Mouse (Mus musculus) layer of hippocampus, adult 6 months (tissue): ENCODE results near the gene Nos3. TPM values are rescaled to one million over a fixed set of nuclear protein-coding genes. Genes with fewer than 3 reads are reported as not detected.

Experiments used
- long read RNA-seq, 2 experiments: library from polyadenylated mRNA; unstranded; transcript quantifications; one replicate each; pipeline ENCODE4 v2.0.0; 2019 to 2020
- polyA plus RNA-seq: library from polyadenylated mRNA; unstranded; fragments of <200 nt; fragmentation: Nextera tagmentation; gene quantifications from 2 replicates; pipeline ENCODE4 v1.2.3, GENCODE M21; 2021

Gene Nos3
- polyA plus RNA-seq = 1.2 TPM in 2 replicates
- long read RNA-seq, experiment 1, partial matches to known transcripts = 2 of 2 reads
- long read RNA-seq, experiment 1, other reads (novel, unspliced or antisense) = 0 of 2 reads
- long read RNA-seq, experiment 2, full-length matches to known transcripts = 25 of 39 reads
- long read RNA-seq, experiment 2, partial matches to known transcripts = 4 of 39 reads
- long read RNA-seq, experiment 2, other reads (novel, unspliced or antisense) = 10 of 39 reads

DNA sequence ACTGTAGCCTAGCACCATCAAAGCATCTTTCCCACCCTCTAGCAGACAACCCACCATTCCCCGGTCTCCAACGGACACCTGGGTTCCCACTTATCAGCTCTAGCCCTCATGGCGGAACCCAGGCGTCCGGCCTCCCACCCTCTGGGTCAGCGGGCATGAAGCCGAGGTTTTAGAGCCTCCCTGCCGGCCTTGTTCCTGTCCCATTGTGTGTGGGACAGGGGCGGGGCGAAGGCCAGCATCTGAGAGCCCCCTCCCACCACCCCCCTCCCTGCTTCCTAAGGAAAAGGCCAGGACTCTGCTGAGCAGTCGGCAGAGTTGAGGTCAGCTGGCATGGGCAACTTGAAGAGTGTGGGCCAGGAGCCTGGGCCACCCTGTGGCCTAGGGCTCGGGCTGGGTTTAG is at the start of gene Nos3:
Gene Nos3, plus strand, starts transcription at position 303 of the 400 bp plus-strand sequence.

DNA sequence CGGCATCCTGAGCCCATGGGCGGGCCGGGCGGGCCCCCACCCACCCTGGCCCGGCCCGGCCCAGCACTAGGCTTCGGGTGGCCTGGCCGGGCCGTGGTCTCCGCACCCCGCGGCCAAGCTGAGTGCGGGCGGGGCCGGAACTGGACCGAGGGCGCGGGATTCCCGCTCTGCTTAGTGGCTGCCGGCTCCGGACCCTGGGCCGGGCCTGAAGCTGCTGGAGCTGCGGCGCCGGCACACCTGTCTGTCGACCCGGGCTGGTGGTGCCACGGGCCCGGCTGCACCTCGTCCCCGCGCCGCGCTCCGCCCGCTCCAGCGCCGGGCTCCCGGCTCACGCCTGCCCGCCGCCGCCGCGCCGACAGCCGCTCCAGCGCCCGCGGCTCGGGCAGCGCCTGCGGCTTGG is 13.3 kb upstream of the Nos3 start, which contains the start of gene Kcnh2:
Gene Kcnh2, minus strand, starts transcription at position 327 of the 400 bp plus-strand sequence.

DNA sequence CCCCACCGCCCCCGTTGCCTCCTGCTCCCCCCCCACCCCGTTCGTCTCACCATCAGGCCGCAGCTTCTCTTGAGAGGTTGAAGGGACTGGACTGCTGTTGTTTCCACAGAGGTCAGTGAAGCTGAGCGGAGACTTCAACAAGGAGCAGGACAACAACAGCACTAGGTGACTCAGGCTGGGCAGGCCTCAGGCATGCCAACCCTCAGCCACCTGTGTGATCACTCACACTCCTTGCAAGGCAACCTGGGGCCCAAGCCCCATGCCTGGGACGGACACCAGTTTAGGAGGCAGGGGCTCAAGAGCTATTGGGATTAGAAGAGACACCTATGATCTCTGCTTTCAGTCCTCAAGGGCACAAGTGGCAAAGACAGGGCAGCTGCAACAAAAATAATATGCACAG is 27.3 kb downstream of the Nos3 start, which contains the start of gene Atg9b:
Gene Atg9b, minus strand, starts transcription at position 280 of the 400 bp plus-strand sequence.

DNA sequence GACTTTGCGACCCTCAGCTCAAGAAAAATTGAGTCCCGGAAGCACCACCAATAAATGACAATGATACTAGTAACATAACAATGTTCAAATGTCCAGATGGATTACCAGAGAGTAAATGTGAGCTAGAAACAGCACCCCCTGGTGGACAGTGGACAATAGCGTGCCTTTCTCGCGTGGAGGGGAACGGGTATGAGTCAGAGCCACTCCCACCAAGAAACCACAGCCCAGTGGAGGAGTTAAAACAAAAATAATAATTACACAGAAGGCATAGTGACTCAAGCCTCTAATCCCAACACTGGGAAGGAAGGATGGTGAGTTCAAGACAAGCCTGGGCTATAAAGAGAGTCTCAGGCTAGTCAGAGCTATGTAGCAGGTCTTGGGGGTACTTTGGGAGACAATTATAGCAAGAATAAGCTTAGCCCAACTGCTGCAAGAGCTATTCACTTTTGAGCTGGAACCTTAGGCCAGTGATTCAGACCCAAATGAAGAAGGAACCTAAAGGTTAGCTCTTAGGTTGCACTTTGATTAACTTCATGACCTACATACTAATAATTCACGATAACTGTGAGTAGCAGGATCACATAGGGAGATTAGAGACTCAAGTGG is 28.9 kb downstream of the Nos3 start, which contains the start of gene Abcb8:
Gene Abcb8, plus strand, starts transcription at position 272 of the 606 bp plus-strand sequence.

DNA sequence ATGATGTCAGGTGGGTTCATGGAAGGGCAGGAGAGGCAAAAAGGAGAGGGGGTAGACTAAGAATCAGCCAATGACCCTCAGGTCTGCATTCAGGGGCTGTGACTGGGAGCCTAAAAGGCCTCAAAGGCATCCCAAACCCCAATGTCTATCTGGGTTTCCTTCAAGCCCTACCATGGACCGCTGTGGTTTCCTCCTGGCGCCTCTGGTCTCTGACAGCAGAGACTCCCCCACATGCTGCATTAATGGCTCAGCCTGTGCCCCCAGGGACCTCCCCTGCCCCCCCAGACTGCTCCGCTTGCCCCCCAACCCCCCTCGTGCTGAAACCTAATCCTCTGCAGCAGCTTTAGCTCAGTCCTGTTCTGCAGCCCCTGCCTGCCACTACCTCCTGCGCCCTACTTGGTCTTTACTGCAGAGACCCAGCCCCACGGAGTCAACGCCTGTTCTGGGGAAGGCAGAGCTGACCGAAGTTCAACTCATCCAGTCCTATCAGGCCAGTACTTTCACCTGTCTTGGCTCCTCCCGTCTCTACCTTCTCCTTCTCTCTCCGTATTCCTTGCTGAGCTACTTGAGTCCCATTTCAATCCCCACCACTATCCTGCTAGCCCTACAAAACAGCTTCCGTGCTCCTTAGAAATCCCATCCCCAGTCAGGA is 48.6 kb downstream of the Nos3 start, which contains the start of gene Asic3:
Gene Asic3, plus strand, starts transcription at position 351 of the 652 bp plus-strand sequence.

DNA sequence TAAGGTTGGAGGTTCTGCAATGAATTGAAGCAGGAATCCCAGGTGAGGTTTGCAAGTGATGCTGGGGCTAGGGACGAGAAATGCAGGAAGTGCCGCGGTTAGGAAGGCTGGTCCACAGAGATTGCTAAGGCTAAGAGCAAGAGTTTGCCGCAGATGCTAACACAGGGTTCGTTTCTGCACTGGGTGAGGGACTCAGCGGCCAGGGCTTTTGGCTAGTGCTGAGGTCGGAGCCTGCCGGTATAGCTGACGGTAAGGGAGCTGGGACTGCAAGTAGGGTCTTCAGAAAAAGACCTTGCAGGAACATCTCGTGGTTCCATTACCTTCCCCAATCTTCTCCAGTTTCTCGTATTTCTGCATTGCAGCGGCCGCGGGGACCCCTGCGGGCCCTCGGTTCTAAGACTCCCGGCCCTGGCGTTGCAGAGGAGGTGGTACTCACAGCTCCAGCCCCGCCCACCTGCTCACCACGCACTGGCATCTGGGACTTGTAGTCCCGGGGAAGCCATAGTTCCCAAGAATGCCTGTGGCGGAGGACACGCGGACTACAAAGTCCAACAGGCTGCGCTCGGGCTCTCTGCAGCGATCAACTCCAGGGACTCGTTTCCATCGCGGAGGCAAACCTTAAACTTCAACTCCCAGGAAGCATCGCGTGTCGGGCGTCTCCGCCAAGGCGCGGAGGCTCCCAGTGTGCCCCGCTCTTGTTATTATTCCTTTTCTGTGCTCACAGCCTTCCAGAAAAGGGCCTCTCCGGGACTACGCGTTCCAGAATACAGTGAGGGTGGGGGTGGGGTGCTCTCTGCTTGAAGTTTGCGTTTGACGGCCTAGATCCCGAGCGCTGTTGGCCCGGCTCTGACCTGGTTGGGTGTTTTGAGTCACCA is 58.8 kb downstream of the Nos3 start, which contains the start of the genes Cdk5 and Slc4a2:
Gene Cdk5, minus strand, starts transcription at position 402 of the 875 bp plus-strand sequence.
Gene Slc4a2, plus strand, starts transcription at position 709 of the 875 bp plus-strand sequence.

Other genes with a start within 250 kb of the Nos3 start
- 8.3 and 8.7 TPM in 2 replicates for gene Nupl2, start 199.8 kb upstream of the Nos3 start, polyA plus RNA-seq
- gene Kcnh2, start 13.2 kb upstream of the Nos3 start, polyA plus RNA-seq = 3.3 and 4.7 TPM in 2 replicates
- gene Atg9b, start 27.3 kb downstream of the Nos3 start, polyA plus RNA-seq = 2.4 and 2.5 TPM in 2 replicates
- gene Abcb8, start 28.9 kb downstream of the Nos3 start, polyA plus RNA-seq = 43.5 and 52.0 TPM in 2 replicates
- not detected in 2 replicates for gene Asic3, start 48.6 kb downstream of the Nos3 start, polyA plus RNA-seq
- gene Cdk5, start 58.7 kb downstream of the Nos3 start, polyA plus RNA-seq = 126 and 130 TPM in 2 replicates
- 7.7 and 28.6 TPM in 2 replicates for gene Slc4a2, start 59.0 kb downstream of the Nos3 start, polyA plus RNA-seq
- 137 and 164 TPM in 2 replicates for gene Fastk, start 80.5 kb downstream of the Nos3 start, polyA plus RNA-seq
- gene Tmub1, start 83.0 kb downstream of the Nos3 start, polyA plus RNA-seq = 28.7 and 29.8 TPM in 2 replicates
- gene Agap3, start 87.4 kb downstream of the Nos3 start, polyA plus RNA-seq = 66.1 and 69.7 TPM in 2 replicates
- gene Gbx1, start 162.4 kb downstream of the Nos3 start, polyA plus RNA-seq = 0.04 TPM in 1 of 2 replicates, not detected in the other
- 0.38 and 0.40 TPM in 2 replicates for gene Asb10, start 176.2 kb downstream of the Nos3 start, polyA plus RNA-seq
- gene 4931409K22Rik, start 192.0 kb downstream of the Nos3 start, polyA plus RNA-seq = not detected in 2 replicates
- gene Abcf2, start 212.7 kb downstream of the Nos3 start, polyA plus RNA-seq = 71.2 and 72.9 TPM in 2 replicates
- 12.2 and 15.9 TPM in 2 replicates for gene Chpf2, start 221.9 kb downstream of the Nos3 start, polyA plus RNA-seq